Mouse (Mus musculus) midbrain, embryonic 15.5 days (tissue): ENCODE results near the gene Rab11fip4. TPM values are rescaled to one million over a fixed set of nuclear protein-coding genes. Genes with fewer than 3 reads are reported as not detected.
A peak's percentile ranks its signal among the peaks of the same experiment; 100 is the strongest.

Source experiments
- ATAC-seq: fragments of 200-750 bp; cut with Nextera tagmentation; replicated peaks from 2 replicates; pipeline ENCODE4 v1.8.0; 2017; ENCODE audit warnings: moderate TSS enrichment
- H3K27ac ChIP-seq: fragments of 300-500 bp; sonication (generic); 2 replicates; pipeline ENCODE4 v1.5.1; 2015; ENCODE audit warnings: mild to moderate bottlenecking, inconsistent platforms
- H3K27me3 ChIP-seq: fragments of 300-500 bp; sonication (generic); replicated peaks from 2 replicates; pipeline ENCODE4 v1.6.1; 2015; ENCODE audit warnings: inconsistent platforms
- H3K36me3 ChIP-seq: fragments of 300-500 bp; sonication (generic); replicated peaks from 2 replicates; pipeline ENCODE4 v1.6.1; 2015; ENCODE audit warnings: inconsistent platforms
- H3K4me1 ChIP-seq: fragments of 300-500 bp; sonication (generic); 2 replicates; pipeline ENCODE4 v1.6.1; 2015; ENCODE audit warnings: inconsistent platforms
- H3K4me2 ChIP-seq: fragments of 300-500 bp; sonication (generic); 2 replicates; pipeline ENCODE4 v1.6.1; 2015; ENCODE audit warnings: inconsistent platforms, mild to moderate bottlenecking, moderate library complexity
- H3K4me3 ChIP-seq: fragments of 300-500 bp; sonication (generic); 2 replicates; pipeline ENCODE4 v1.5.1; 2015; ENCODE audit warnings: mild to moderate bottlenecking, inconsistent platforms
- H3K9ac ChIP-seq: fragments of 300-500 bp; sonication (generic); 2 replicates; pipeline ENCODE4 v1.6.1; 2015; ENCODE audit warnings: mild to moderate bottlenecking, inconsistent platforms
- H3K9me3 ChIP-seq: fragments of 300-500 bp; sonication (generic); 2 replicates; pipeline ENCODE4 v1.6.1; 2016; ENCODE audit warnings: inconsistent platforms
- WGBS: fragments of 180-500 bp; shearing (Covaris S2); methylation state at CpG from one replicate; pipeline ENCODE4 v1.1.7; 2015; ENCODE audit warnings: mixed read lengths; 5-methylcytosine and 5-hydroxymethylcytosine counted together
- polyA plus RNA-seq: library from polyadenylated mRNA; unstranded; fragments of >200 nt; fragmentation: Nextera tagmentation; extraction: Ambion mirVana; gene quantifications from 2 replicates; pipeline ENCODE4 v1.2.1, GENCODE M21; 2015

The Rab11fip4 gene
- polyA plus RNA-seq, 1 experiment from 2014 or later = 32.9 TPM

DNA sequence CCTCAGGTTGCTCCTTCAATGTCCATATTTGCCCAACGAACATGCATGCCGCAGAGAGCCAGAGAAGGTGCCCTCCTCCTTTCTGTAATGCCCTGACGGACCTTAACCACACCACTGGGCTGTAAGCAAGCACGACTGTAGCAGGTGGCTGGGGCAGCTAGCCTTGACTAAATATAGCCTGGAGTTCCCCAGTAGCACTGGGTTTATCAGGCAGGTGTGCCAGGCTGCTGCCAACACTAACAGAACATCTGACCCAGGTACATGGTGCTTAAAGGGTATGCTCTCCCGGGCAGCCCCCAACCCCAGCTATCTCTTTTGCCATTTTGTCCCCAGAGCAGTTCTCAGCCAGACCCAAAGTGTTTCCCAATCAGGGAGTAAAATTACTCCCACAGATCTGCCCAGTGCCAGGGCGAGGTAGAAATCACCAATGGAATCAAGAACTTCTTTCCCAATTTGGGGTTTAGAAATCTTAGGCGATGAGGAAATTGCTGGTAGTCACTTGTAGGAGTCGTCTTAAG lies 127.9 kb downstream of the Rab11fip4 start:
- WGBS = 84% methylated on average over 8 of the region's 8 CpGs
- H3K27me3 ChIP-seq = peaks cover 9% of the 10 kb centered on the region; the same call in 1 of the 2 replicates
- no peaks in the 10 kb centered on the region for H3K9me3 ChIP-seq
- H3K9ac ChIP-seq = no peak overlapping the region
- no peaks in the 10 kb centered on the region for H3K4me1 ChIP-seq
- H3K4me2 ChIP-seq = no peak overlapping the region
- H3K4me3 ChIP-seq = no peak overlapping the region
- no peaks in the 10 kb centered on the region for H3K36me3 ChIP-seq
- H3K27ac ChIP-seq = no peak overlapping the region
- no peak for ATAC-seq

GRCm38 (mm10) chr11:79720737-79721136 lies 129.7 kb downstream of the Rab11fip4 start:
- Histone ChIP-seq H3K27ac (no peak overlapping the region), H3K4me1 (no peaks in the 10 kb centered on the region), H3K27me3 (no peaks in the 10 kb centered on the region), H3K9ac (no peak overlapping the region), H3K9me3 (no peaks in the 10 kb centered on the region), H3K4me3 (no peak overlapping the region), H3K4me2 (no peak overlapping the region), H3K36me3 (no peaks in the 10 kb centered on the region)
- WGBS = 70% methylated on average over 4 of the region's 4 CpGs
- ATAC-seq = no peak

- Histone ChIP-seq H3K4me3 (no peak overlapping the region), H3K36me3 (no peaks in the 10 kb centered on the region), H3K27ac (no peak overlapping the region), H3K9ac (no peak overlapping the region), H3K9me3 (no peaks in the 10 kb centered on the region), H3K4me2 (no peak overlapping the region), H3K4me1 (no peaks in the 10 kb centered on the region), H3K27me3 (no peaks in the 10 kb centered on the region)
- 90% methylated on average over 5 of the region's 5 CpGs for WGBS
- ATAC-seq = no peak
Measured at GRCm38 (mm10) chr11:79722811-79723210, 131.8 kb downstream of the Rab11fip4 start.

GRCm38 (mm10) chr11:79725005-79725404 lies 134.0 kb downstream of the Rab11fip4 start:
- Histone ChIP-seq H3K9ac (no peak overlapping the region), H3K4me3 (no peak overlapping the region), H3K27ac (no peak overlapping the region), H3K9me3 (no peaks in the 10 kb centered on the region), H3K36me3 (no peaks in the 10 kb centered on the region), H3K4me1 (0 out of 2 replicates have a peak, but pooled peaks cover 2% of the 10 kb centered on the region), H3K27me3 (no peaks in the 10 kb centered on the region), H3K4me2 (no peak overlapping the region)
- 88% methylated on average over 6 of the region's 6 CpGs for WGBS
- ATAC-seq = no peak

DNA sequence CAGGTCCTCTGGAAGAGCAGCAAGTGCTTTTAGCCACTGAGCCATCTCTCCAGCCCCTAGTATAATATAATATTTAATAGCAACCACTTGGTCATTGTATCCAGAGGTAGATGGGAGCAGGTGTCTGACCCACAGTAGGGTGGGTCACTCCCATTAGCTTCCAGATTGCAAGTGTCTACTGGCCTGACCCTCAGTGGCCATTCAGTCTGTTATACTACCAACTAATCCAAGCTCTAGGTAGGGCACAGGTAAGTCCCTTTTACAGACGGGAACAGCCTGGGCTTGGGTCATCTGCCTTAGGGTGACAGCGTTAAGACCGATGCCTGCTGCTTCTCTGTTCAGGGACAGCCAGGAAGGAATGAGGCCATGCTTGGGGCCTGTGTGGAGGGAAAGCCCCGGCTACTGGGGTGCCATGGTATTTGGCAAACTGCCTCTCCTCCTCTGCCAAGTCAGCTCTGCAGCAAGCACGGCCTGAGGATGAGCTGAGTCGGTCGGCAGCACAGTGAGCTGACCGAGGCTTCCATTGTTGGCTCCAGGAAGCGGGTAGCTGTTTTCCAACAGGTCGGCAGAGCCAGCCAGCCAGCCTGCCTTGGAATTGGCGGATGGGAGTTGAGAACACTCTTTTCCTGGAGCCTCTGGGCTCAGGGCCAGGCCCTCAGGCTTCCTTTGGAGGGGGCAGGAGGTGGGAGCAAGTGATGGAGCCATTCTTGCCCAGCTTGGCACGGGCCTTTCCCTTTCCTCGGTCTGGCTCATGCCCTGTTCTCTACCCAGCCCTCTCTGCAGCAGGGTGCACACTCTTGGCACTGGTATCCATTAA lies 138.4 kb downstream of the Rab11fip4 start:
- WGBS = 66% methylated on average over 13 of the region's 13 CpGs

DNA sequence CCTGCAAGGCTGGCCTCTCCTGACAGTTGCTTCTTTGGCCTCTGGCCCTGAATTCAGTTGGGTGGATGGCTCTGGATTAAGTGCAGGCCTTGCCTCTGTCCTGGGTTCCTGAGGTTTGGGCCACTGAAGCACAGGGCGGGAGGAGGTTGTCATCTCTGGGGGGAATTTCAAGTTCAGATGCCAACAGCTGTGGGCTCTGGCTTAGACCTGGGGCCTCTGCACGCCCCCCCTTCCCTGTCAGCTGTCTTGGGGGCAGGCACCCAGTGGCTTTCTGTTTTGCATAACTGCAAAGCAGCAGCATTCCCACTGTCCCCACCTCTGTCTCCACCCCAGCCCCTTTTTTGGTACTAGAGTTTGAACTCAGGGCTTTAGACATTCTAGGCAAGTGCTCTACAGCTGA lies 139.4 kb downstream of the Rab11fip4 start:
- no peak overlapping the region for H3K27ac ChIP-seq
- H3K9ac ChIP-seq = no peak overlapping the region
- H3K4me1 ChIP-seq = 0 out of 2 replicates have a peak, but pooled peaks cover 2% of the 10 kb centered on the region
- H3K4me3 ChIP-seq = no peak overlapping the region
- no peak overlapping the region for H3K4me2 ChIP-seq
- no peak for ATAC-seq
- H3K9me3 ChIP-seq = no peaks in the 10 kb centered on the region
- 61% methylated on average over 2 of the region's 2 CpGs for WGBS
- no peaks in the 10 kb centered on the region for H3K36me3 ChIP-seq
- no peaks in the 10 kb centered on the region for H3K27me3 ChIP-seq

More for the DNA sequence above, 138.4 kb downstream of the Rab11fip4 start:
- no peaks in the 10 kb centered on the region for H3K9me3 ChIP-seq
- H3K9ac ChIP-seq = no peak overlapping the region
- peak; percentile 86 for ATAC-seq
- no peaks in the 10 kb centered on the region for H3K27me3 ChIP-seq
- peak overlapping the region; percentile 46; the same call in 1 of the 2 replicates for H3K27ac ChIP-seq
- H3K4me2 ChIP-seq = no peak overlapping the region
- 0 out of 2 replicates have a peak, but pooled peaks cover 2% of the 10 kb centered on the region for H3K4me1 ChIP-seq
- H3K36me3 ChIP-seq = no peaks in the 10 kb centered on the region
- H3K4me3 ChIP-seq = no peak overlapping the region

DNA sequence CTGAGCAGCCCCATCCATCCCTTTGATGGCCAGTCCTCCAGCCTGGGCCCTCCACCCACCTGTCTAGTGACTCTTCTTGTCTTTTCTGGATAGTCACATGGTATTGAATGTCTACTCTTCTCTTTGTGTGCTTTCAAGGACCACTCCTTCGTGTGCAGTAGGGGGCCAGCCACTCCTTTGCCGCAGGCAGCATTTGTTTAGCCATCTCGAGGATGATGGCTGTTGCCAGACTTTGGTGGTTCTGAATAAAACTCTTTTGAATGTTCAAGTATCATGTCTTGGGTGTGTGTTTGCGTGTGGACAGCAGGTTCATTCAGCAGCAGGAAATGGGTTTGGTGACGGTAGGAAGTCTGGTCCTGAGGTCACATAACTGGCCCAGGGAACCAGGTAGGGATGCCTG lies 140.5 kb downstream of the Rab11fip4 start:
- H3K27me3 ChIP-seq = no peaks in the 10 kb centered on the region

GRCm38 (mm10) chr11:79733013-79733412 lies 142.0 kb downstream of the Rab11fip4 start:
- Histone ChIP-seq H3K9me3 (no peaks in the 10 kb centered on the region), H3K4me2 (no peak overlapping the region)
- whole genome bisulfite sequencing = 96% methylated on average over 6 of the region's 6 CpGs

More for the DNA sequence above, 140.5 kb downstream of the Rab11fip4 start:
- Histone ChIP-seq H3K4me2 (no peak overlapping the region), H3K36me3 (no peaks in the 10 kb centered on the region), H3K27ac (no peak overlapping the region), H3K4me3 (no peak overlapping the region), H3K9ac (no peak overlapping the region), H3K9me3 (no peaks in the 10 kb centered on the region), H3K4me1 (0 out of 2 replicates have a peak, but pooled peaks cover 6% of the 10 kb centered on the region)
- WGBS = 90% methylated on average over 5 of the region's 5 CpGs
- ATAC-seq = no peak

GRCm38 (mm10) chr11:79736232-79737006 lies 145.4 kb downstream of the Rab11fip4 start:
- peak; percentile 69; the same call in 1 of the 2 replicates for ATAC-seq
- 80% methylated on average over 15 of the region's 15 CpGs for WGBS
- H3K4me1 ChIP-seq = peaks cover 11% of the 10 kb centered on the region; the same call in 1 of the 2 replicates
- no peaks in the 10 kb centered on the region for H3K36me3 ChIP-seq
- no peak overlapping the region for H3K27ac ChIP-seq
- H3K27me3 ChIP-seq = no peaks in the 10 kb centered on the region
- H3K4me3 ChIP-seq = no peak overlapping the region
- no peak overlapping the region for H3K9ac ChIP-seq
- H3K4me2 ChIP-seq = no peak overlapping the region
- no peaks in the 10 kb centered on the region for H3K9me3 ChIP-seq

More at GRCm38 (mm10) chr11:79733013-79733412, 142.0 kb downstream of the Rab11fip4 start:
- ATAC-seq = no peak
- Histone ChIP-seq H3K27ac (no peak overlapping the region), H3K4me1 (peaks cover 11% of the 10 kb centered on the region; the same call in 1 of the 2 replicates), H3K36me3 (no peaks in the 10 kb centered on the region), H3K4me3 (no peak overlapping the region), H3K9ac (no peak overlapping the region), H3K27me3 (no peaks in the 10 kb centered on the region)

GRCm38 (mm10) chr11:79737126-79737697 lies 146.2 kb downstream of the Rab11fip4 start:
- Histone ChIP-seq H3K4me2 (no peak overlapping the region), H3K27me3 (no peaks in the 10 kb centered on the region), H3K4me1 (peaks cover 11% of the 10 kb centered on the region; the same call in 1 of the 2 replicates), H3K9ac (no peak overlapping the region), H3K27ac (no peak overlapping the region), H3K4me3 (no peak overlapping the region), H3K36me3 (no peaks in the 10 kb centered on the region), H3K9me3 (no peaks in the 10 kb centered on the region)
- 64% methylated on average over 12 of the region's 12 CpGs for WGBS
- no peak for ATAC-seq

- Histone ChIP-seq H3K27me3 (no peaks in the 10 kb centered on the region), H3K9me3 (no peaks in the 10 kb centered on the region), H3K4me3 (no peak overlapping the region), H3K4me2 (no peak overlapping the region), H3K36me3 (no peaks in the 10 kb centered on the region), H3K4me1 (peaks cover 11% of the 10 kb centered on the region; the same call in 1 of the 2 replicates), H3K27ac (no peak overlapping the region), H3K9ac (no peak overlapping the region)
- 85% methylated on average over 6 of the region's 6 CpGs for WGBS
- no peak for ATAC-seq
Measured at GRCm38 (mm10) chr11:79737865-79738502, 147.0 kb downstream of the Rab11fip4 start.
